Mouse (Mus musculus): ENCODE data around the gene Chst2. TPM values are rescaled to one million over a fixed set of nuclear protein-coding genes. Genes with fewer than 3 reads are reported as not detected.
A peak's percentile ranks its signal among the peaks of the same experiment; 100 is the strongest.

The Chst2 gene
- polyA plus RNA-seq (2014; fragmentation: Nextera tagmentation; extraction: Ambion mirVana) = 1.9 and 2.4 TPM in 2 replicates

GRCm38 (mm10) chr9:95406571-95407561, at the start of gene Chst2:
Gene Chst2, minus strand, starts transcription at chr9:95406722.
- H3K27ac ChIP-seq (replicated peaks in 1 of 2; ENCODE audit: control insufficient read depth in 1 of 2, insufficient read depth in 1 of 2, low read depth in 2 of 2, low read length in 2 of 2) = peak within 1 kb of the TSS; percentile 32 to 57; a peak in 3 of 4 replicates
- peaks cover 7% of the 10 kb centered on the region for H3K27me3 ChIP-seq (ENCODE audit: control insufficient read depth, insufficient read depth, low read length)
- no peaks in the 10 kb centered on the region for H3K36me3 ChIP-seq (ENCODE audit: control insufficient read depth, insufficient read depth, low read length)
- H3K9me3 ChIP-seq (ENCODE audit: control insufficient read depth, low read length) = no peaks in the 10 kb centered on the region
- under 1% methylated on average over 93 of the region's 102 CpGs for WGBS
- H3K4me2 ChIP-seq (ENCODE audit: low read length) = peak within 1 kb of the TSS; percentile 99
- H3K4me1 ChIP-seq (ENCODE audit: control insufficient read depth in 2 of 2, insufficient read depth in 2 of 2, low read length in 2 of 2) = peaks cover 5 to 16% of the 10 kb centered on the region in 2 experiments; a peak in 3 of 4 replicates
- peak within 1 kb of the TSS; percentile 71 to 79 for H3K4me3 ChIP-seq (ENCODE audit: control insufficient read depth in 1 of 2, insufficient read depth in 1 of 2, low read depth in 1 of 2, low read length in 2 of 2)
- ATAC-seq (ENCODE audit: insufficient number of reproducible peaks, insufficient read depth, low FRiP score, low read depth) = peak; percentile 89
- H3K9ac ChIP-seq (ENCODE audit: low read length) = peak within 1 kb of the TSS; percentile 78

- no peak overlapping the region for H3K9ac ChIP-seq (ENCODE audit: low read length)
- no peak for ATAC-seq (ENCODE audit: insufficient number of reproducible peaks, insufficient read depth, low FRiP score, low read depth)
- WGBS = 49% methylated on average over 3 of the region's 3 CpGs
These were observed 45.4 kb upstream of the Chst2 start for GRCm38 (mm10) chr9:95451931-95452330.

GRCm38 (mm10) chr9:95450586-95450985, 44.1 kb upstream of the Chst2 start:
- no peak overlapping the region for H3K4me2 ChIP-seq (ENCODE audit: low read length)
- peaks cover 6% of the 10 kb centered on the region; the same call in 1 of the 2 replicates for H3K36me3 ChIP-seq (ENCODE audit: control insufficient read depth, insufficient read depth, low read length)
- ATAC-seq (ENCODE audit: insufficient number of reproducible peaks, insufficient read depth, low FRiP score, low read depth) = no peak
- peaks cover 4 to 9% of the 10 kb centered on the region in 2 experiments; a peak in 2 of 4 replicates for H3K4me1 ChIP-seq (ENCODE audit: control insufficient read depth in 2 of 2, insufficient read depth in 2 of 2, low read length in 2 of 2)
- no peaks in the 10 kb centered on the region for H3K9me3 ChIP-seq (ENCODE audit: control insufficient read depth, low read length)
- peak overlapping the region; percentile 14 to 49; a peak in 2 of 4 replicates for H3K27ac ChIP-seq (replicated peaks in 1 of 2; ENCODE audit: control insufficient read depth in 1 of 2, insufficient read depth in 1 of 2, low read depth in 2 of 2, low read length in 2 of 2)
- H3K27me3 ChIP-seq (ENCODE audit: control insufficient read depth, insufficient read depth, low read length) = no peaks in the 10 kb centered on the region
- H3K4me3 ChIP-seq (ENCODE audit: control insufficient read depth in 1 of 2, insufficient read depth in 1 of 2, low read depth in 1 of 2, low read length in 2 of 2) = no peak overlapping the region
- no peak overlapping the region for H3K9ac ChIP-seq (ENCODE audit: low read length)
- WGBS = 59% methylated on average over 8 of the region's 8 CpGs

More at GRCm38 (mm10) chr9:95451931-95452330, 45.4 kb upstream of the Chst2 start:
- Histone ChIP-seq H3K4me2 (ENCODE audit: low read length) (no peak overlapping the region), H3K27me3 (ENCODE audit: control insufficient read depth, insufficient read depth, low read length) (no peaks in the 10 kb centered on the region), H3K4me3 (ENCODE audit: control insufficient read depth in 1 of 2, insufficient read depth in 1 of 2, low read depth in 1 of 2, low read length in 2 of 2) (no peak overlapping the region), H3K4me1 (ENCODE audit: control insufficient read depth in 2 of 2, insufficient read depth in 2 of 2, low read length in 2 of 2) (peaks cover 4 to 9% of the 10 kb centered on the region in 2 experiments; a peak in 2 of 4 replicates), H3K27ac (replicated peaks in 1 of 2; ENCODE audit: control insufficient read depth in 1 of 2, insufficient read depth in 1 of 2, low read depth in 2 of 2, low read length in 2 of 2) (no peak overlapping the region), H3K36me3 (ENCODE audit: control insufficient read depth, insufficient read depth, low read length) (peaks cover 20% of the 10 kb centered on the region), H3K9me3 (ENCODE audit: control insufficient read depth, low read length) (no peaks in the 10 kb centered on the region)

- WGBS = 6% methylated on average over 13 of the region's 13 CpGs
- peak overlapping the region; percentile 61 for H3K4me2 ChIP-seq (ENCODE audit: low read length)
- no peak overlapping the region for H3K27ac ChIP-seq (replicated peaks in 1 of 2; ENCODE audit: control insufficient read depth in 1 of 2, insufficient read depth in 1 of 2, low read depth in 2 of 2, low read length in 2 of 2)
- H3K36me3 ChIP-seq (ENCODE audit: control insufficient read depth, insufficient read depth, low read length) = no peaks in the 10 kb centered on the region
- peaks cover 2 to 5% of the 10 kb centered on the region in 2 experiments; a peak in 2 of 4 replicates for H3K4me1 ChIP-seq (ENCODE audit: control insufficient read depth in 2 of 2, insufficient read depth in 2 of 2, low read length in 2 of 2)
- ATAC-seq (ENCODE audit: insufficient number of reproducible peaks, insufficient read depth, low FRiP score, low read depth) = no peak
- H3K9ac ChIP-seq (ENCODE audit: low read length) = peak overlapping the region; percentile 57
- H3K27me3 ChIP-seq (ENCODE audit: control insufficient read depth, insufficient read depth, low read length) = no peaks in the 10 kb centered on the region
- peak overlapping the region; percentile 4 to 22; a peak in 3 of 4 replicates for H3K4me3 ChIP-seq (ENCODE audit: control insufficient read depth in 1 of 2, insufficient read depth in 1 of 2, low read depth in 1 of 2, low read length in 2 of 2)
- no peaks in the 10 kb centered on the region for H3K9me3 ChIP-seq (ENCODE audit: control insufficient read depth, low read length)
These were observed 35.8 kb upstream of the Chst2 start for GRCm38 (mm10) chr9:95442321-95442731.

- Histone ChIP-seq H3K27me3 (ENCODE audit: control insufficient read depth, insufficient read depth, low read length) (no peaks in the 10 kb centered on the region), H3K9ac (ENCODE audit: low read length) (no peak overlapping the region), H3K4me2 (ENCODE audit: low read length) (no peak overlapping the region), H3K4me3 (ENCODE audit: control insufficient read depth in 1 of 2, insufficient read depth in 1 of 2, low read depth in 1 of 2, low read length in 2 of 2) (no peak overlapping the region), H3K27ac (replicated peaks in 1 of 2; ENCODE audit: control insufficient read depth in 1 of 2, insufficient read depth in 1 of 2, low read depth in 2 of 2, low read length in 2 of 2) (no peak overlapping the region), H3K9me3 (ENCODE audit: control insufficient read depth, low read length) (no peaks in the 10 kb centered on the region), H3K36me3 (ENCODE audit: control insufficient read depth, insufficient read depth, low read length) (no peaks in the 10 kb centered on the region), H3K4me1 (ENCODE audit: control insufficient read depth in 2 of 2, insufficient read depth in 2 of 2, low read length in 2 of 2) (peaks cover 2 to 5% of the 10 kb centered on the region in 2 experiments; a peak in 2 of 4 replicates)
- WGBS = 84% methylated on average over 9 of the region's 9 CpGs
- ATAC-seq (ENCODE audit: insufficient number of reproducible peaks, insufficient read depth, low FRiP score, low read depth) = no peak
These were observed 31.4 kb upstream of the Chst2 start for GRCm38 (mm10) chr9:95437883-95438282.

GRCm38 (mm10) chr9:95436294-95436613, 29.7 kb upstream of the Chst2 start:
- WGBS = 68% methylated on average over 4 of the region's 4 CpGs
- Histone ChIP-seq H3K27ac (replicated peaks in 1 of 2; ENCODE audit: control insufficient read depth in 1 of 2, insufficient read depth in 1 of 2, low read depth in 2 of 2, low read length in 2 of 2) (no peak overlapping the region), H3K27me3 (ENCODE audit: control insufficient read depth, insufficient read depth, low read length) (no peaks in the 10 kb centered on the region), H3K36me3 (ENCODE audit: control insufficient read depth, insufficient read depth, low read length) (no peaks in the 10 kb centered on the region), H3K4me3 (ENCODE audit: control insufficient read depth in 1 of 2, insufficient read depth in 1 of 2, low read depth in 1 of 2, low read length in 2 of 2) (no peak overlapping the region), H3K4me2 (ENCODE audit: low read length) (no peak overlapping the region), H3K9ac (ENCODE audit: low read length) (no peak overlapping the region), H3K4me1 (ENCODE audit: control insufficient read depth in 2 of 2, insufficient read depth in 2 of 2, low read length in 2 of 2) (no peaks in the 10 kb centered on the region), H3K9me3 (ENCODE audit: control insufficient read depth, low read length) (no peaks in the 10 kb centered on the region)
- ATAC-seq (ENCODE audit: insufficient number of reproducible peaks, insufficient read depth, low FRiP score, low read depth) = no peak

- Histone ChIP-seq H3K27ac (replicated peaks in 1 of 2; ENCODE audit: control insufficient read depth in 1 of 2, insufficient read depth in 1 of 2, low read depth in 2 of 2, low read length in 2 of 2) (no peak overlapping the region), H3K9me3 (ENCODE audit: control insufficient read depth, low read length) (no peaks in the 10 kb centered on the region), H3K4me1 (ENCODE audit: control insufficient read depth in 2 of 2, insufficient read depth in 2 of 2, low read length in 2 of 2) (no peaks in the 10 kb centered on the region), H3K9ac (ENCODE audit: low read length) (no peak overlapping the region), H3K4me2 (ENCODE audit: low read length) (no peak overlapping the region), H3K27me3 (ENCODE audit: control insufficient read depth, insufficient read depth, low read length) (no peaks in the 10 kb centered on the region), H3K4me3 (ENCODE audit: control insufficient read depth in 1 of 2, insufficient read depth in 1 of 2, low read depth in 1 of 2, low read length in 2 of 2) (no peak overlapping the region), H3K36me3 (ENCODE audit: control insufficient read depth, insufficient read depth, low read length) (no peaks in the 10 kb centered on the region)
- WGBS = 70% methylated on average over 20 of the region's 20 CpGs
- no peak for ATAC-seq (ENCODE audit: insufficient number of reproducible peaks, insufficient read depth, low FRiP score, low read depth)
These were observed 29.2 kb upstream of the Chst2 start for GRCm38 (mm10) chr9:95435506-95436293.
